Mouse (Mus musculus) retina, postnatal 1 day (tissue): Measurements from ENCODE around the gene Gpat3.

Source experiments
- DNase-seq: peaks from one replicate; pipeline ENCODE4 v3.0.0-alpha.2; 2012

Gene Gpat3

GRCm38 (mm10) chr5:100845485-100845847 lies at the start of gene Gpat3:
Gpat3 (plus strand) TSS chr5:100845713.
- DNase-seq: peak; percentile 42

DNA sequence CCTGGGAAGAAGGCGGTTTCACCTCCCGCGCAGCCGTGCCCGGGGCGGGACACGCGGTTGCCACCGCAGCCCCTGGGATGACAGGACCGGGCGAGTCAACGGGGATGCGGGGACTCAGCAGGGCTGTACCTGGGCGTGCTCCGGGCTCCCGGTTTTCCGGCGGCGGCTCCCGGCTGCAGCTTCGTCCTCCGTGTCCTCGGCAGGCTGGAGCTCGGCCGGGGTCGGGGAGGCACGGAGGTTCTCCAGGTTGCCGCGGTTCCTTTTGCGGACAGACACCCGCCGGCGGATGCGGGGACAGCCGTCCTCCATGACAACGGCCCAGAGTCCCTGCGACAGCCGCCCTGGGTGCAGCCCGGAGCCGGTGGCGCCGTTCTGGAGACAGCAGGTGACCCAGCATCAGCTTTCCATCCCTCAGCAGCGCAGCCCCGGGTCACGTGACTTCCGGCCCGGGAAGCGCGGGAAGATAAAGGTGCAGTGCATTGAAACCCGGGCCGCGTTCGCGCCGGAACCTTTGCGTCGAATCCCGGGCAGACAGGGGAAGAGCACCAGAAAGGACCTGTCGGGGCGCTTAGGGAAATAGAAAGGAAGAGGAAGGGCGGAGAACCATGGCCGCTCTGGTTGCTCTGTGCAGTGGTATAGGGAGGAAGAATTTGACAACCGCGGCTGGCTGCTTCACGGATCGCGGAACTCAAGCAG lies 47.2 kb upstream of the Gpat3 start, which contains the start of the genes Helq and Mrps18c:
Gene Helq, minus strand, starts transcription at position 434 of the 696 bp plus-strand sequence.
Gene Mrps18c, plus strand, starts transcription at position 463 of the 696 bp plus-strand sequence.
- DNase-seq: peak; percentile 96

GRCm38 (mm10) chr5:100818341-100818740 lies 27.2 kb upstream of the Gpat3 start:
- DNase-seq: no peak

DNA sequence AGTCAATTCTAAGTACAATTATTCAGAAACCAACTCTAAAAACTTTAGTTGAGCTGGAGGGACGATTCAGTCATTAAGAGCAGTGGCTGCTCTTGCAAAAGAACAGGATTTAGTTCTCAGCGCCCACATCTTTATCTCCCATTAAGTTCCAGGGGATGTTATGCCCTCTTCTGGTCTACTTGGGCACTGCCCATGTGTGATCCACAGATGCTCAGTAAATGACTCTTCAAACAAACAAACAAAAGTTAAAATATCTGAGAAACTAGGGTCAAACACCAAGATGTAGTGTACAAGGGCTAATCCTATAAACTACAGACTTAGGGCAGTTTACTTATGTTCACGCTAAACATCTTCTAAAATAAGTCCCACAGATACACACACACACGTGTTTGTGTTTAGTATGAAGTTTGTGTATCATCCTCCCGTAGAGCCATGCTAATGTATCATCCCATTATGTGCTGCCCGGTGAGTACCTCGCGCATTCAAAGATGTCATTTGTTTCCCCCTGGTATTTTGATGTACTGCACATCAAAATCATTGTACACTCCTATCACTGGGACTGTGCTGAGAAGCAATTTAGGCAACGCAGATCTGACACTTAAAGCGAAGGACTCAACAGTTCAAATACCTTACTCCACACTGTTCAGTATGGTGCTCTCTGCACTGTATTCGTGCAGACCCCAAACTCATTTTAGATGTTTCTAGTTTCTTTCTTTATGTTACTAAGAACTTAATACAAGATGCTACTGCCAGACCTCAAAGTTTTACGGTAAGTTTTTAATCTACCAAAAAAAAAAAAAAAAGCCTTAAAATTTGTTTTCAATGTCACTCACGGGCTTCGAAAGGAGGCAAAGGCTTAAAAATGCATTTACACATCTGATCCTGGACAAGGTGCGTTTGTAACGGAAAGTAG lies 25.7 kb upstream of the Gpat3 start:
- peak; percentile 35 for DNase-seq

- peak; percentile 91 for DNase-seq
These were observed 24.9 kb upstream of the Gpat3 start, which contains the start of gene Abraxas1 for GRCm38 (mm10) chr5:100820483-100821184. Abraxas1 (minus strand) TSS chr5:100820965.

GRCm38 (mm10) chr5:100821375-100821774 lies 24.1 kb upstream of the Gpat3 start:
- DNase-seq: no peak

GRCm38 (mm10) chr5:100822826-100823225 lies 22.7 kb upstream of the Gpat3 start:
- no peak for DNase-seq

- no peak for DNase-seq
These were observed 19.5 kb upstream of the Gpat3 start for GRCm38 (mm10) chr5:100825975-100826374.

DNA sequence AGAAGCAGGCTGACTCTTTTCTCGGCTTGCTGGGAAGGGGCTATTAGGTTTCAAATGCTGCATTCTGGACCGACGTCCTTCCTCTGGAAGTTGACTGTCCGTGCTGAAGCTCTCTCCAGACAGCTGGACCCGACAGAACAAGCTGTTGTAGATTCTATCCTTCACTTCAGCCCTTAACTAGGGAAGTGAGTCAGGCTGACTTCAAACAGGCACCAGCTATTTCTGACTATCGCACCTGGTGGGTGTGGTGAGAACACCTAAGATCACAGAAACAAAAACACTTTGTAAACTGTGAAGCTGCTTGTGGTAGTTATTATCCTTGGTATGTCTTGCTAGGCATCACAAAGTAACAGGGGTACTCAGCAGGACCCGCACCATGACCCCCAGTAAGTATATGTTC lies 19.0 kb upstream of the Gpat3 start:
- no peak for DNase-seq

- no peak for DNase-seq
These were observed 16.8 kb upstream of the Gpat3 start for GRCm38 (mm10) chr5:100828701-100829100.

DNA sequence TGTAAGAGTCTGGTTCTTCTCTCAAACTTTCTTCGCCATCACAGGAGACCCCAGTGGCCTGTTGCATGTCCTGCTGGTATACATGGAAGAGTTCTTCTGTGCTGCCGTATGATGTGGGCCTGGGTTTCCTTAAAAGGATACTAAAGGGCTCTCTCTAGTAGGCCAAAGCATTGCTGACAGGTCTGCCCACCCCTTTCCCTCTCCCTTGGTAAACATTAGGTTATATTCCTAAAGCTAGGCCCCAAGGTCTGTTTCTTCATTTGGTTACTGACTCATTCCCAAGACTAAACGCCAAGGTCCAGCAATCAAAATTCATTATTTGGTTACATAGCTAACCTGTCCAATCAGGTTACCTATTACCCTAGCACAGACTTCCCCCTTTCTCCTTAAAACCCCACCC lies 12.8 kb upstream of the Gpat3 start:
- DNase-seq: no peak

DNA sequence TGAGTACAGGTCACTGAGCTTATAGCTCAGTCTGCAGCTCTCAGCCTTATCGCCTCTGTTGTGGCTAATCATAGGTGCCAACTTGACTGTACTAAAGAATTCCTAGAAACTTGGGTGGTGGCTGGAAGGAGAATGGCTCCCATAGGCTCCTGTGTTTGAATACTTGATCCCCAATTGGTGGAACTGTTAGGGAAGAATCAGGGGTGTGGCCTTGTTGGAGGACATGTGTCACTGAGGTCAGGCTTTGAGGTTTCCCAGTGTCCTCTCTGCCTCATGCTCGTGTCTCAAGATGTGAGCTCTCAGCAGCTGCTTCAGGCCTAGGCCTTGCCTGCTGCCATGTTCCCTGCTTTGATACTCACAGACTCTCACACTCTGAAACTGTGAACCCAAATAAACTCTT lies 11.7 kb upstream of the Gpat3 start:
- DNase-seq: no peak

GRCm38 (mm10) chr5:100835862-100836538 lies 9.5 kb upstream of the Gpat3 start:
- DNase-seq: no peak

DNA sequence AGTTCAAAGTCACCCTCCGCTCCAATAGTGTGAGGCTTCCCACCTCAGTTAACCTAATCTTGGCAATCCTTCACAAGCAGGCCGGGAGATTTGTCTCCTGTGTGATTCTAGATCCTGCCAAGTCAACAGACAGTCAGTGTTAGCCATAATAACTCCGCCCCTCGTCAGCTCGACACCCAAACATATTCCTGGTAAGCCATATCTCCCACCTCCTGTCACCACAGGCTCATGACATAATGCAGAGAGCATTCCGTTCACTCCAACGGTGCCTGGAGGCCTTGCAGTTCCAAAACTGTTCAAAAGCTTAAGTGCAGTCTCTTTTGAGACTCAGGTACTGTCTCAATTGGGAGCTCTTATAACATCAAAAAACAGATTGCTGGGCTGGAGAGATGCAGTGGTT lies 7.6 kb upstream of the Gpat3 start:
- DNase-seq: no peak

GRCm38 (mm10) chr5:100844485-100844884 lies 1.0 kb upstream of the Gpat3 start:
- no peak for DNase-seq

GRCm38 (mm10) chr5:100845848-100846598 lies 510 bp downstream of the Gpat3 start:
- DNase-seq: peak; percentile 70

GRCm38 (mm10) chr5:100846599-100846920 lies 1.0 kb downstream of the Gpat3 start:
- DNase-seq: no peak

- DNase-seq: no peak
These were observed 1.6 kb downstream of the Gpat3 start for GRCm38 (mm10) chr5:100847143-100847542.

- DNase-seq: peak; percentile 44
These were observed 8.4 kb downstream of the Gpat3 start for GRCm38 (mm10) chr5:100853963-100854362.

DNA sequence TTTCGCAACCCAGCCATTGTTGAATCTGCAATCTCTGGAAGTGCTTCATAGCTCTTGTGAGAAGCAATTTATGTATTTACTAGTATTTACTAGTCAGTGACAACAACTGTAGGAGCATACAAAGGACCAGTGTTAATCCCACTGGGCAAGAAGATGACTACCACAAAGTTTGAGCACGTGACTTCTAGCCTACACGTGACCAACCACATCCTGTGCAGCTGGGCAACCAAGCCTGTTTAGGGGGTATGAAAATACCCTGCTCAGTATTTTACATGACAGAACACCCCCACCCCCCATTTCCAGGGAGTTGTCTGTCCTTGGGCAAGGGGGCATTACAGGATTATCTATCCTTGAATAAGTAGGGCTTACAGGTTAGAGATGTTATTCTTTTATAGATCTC lies 11.0 kb downstream of the Gpat3 start:
- no peak for DNase-seq

GRCm38 (mm10) chr5:100860417-100861053 lies 15.0 kb downstream of the Gpat3 start:
- no peak for DNase-seq

DNA sequence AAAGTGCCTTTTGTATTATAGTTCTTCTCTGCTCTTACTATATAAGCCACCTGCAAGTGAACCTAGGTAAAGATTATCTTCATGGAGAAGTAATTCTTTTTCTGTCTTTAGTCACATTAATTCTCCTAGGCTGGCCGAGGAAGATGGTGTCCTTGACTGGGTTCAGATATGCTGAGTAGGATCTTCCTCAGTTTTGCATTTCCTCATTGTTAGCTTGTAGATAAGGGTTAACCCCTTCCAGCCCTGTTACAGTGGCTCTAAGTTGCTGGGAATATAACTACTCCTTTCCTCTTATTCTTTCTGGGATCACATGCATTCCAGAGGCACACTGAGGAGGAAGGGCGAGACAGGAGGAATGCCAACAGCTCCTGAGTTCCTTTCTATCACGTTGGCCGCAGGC lies 15.6 kb downstream of the Gpat3 start:
- DNase-seq: no peak
